Mouse (Mus musculus) left cerebral cortex, postnatal 36 days (tissue): ENCODE data around the gene Tedc1. TPM values are rescaled to one million over a fixed set of nuclear protein-coding genes. Genes with fewer than 3 reads are reported as not detected.
A peak's percentile ranks its signal among the peaks of the same experiment; 100 is the strongest.
"Not testable (repeated sequence)": the region's sequence is repeated elsewhere in the genome, so short reads cannot be mapped to it uniquely, and the experiment has no call there.

Experiments used
- DNase-seq, 2 experiments: peaks; one replicate each; pipeline ENCODE4 v3.0.0; 2021 to 2022; ENCODE audit warnings: low spot score in 2 of 2, mixed read lengths in 1 of 2
- intact Hi-C: fragments of 180-260 bp; cut with DNase I; formaldehyde crosslinking; loops from one replicate; pipeline ENCODE4 v1.15.1; 2025
- total RNA-seq, 2 experiments: library from RNA; stranded (reverse); gene quantifications; 2 replicates each; pipeline ENCODE4 v1.2.3; 2021

The Tedc1 gene
- total RNA-seq, 2 experiments from 2014 or later: 1.5 to 2.1 TPM

DNA sequence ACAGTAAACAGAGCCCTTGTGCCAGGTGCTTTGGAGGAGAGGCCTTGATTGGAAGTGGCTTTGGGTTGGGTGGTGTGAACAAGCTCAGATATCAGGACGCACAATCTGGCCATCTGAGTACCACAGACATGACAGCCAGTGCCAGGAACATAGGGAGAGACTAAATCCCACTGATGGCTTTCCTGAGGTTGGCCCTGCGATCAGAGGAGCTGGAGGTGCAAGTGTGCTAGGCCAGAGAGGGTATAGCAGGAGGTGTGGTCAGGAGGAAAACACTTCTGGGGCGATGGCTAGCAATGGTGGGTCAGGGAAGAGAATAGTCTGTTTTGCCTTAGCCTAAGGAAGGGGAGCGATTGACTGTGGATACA lies 30.8 kb downstream of the Tedc1 start:
- intact Hi-C loops: loop anchor here (5.0 kb wide), 1 partner anchor 45 kb away; the partner anchor contains the start of gene Crip2

GRCm38 (mm10) chr12:113187584-113188295 lies 31.5 kb downstream of the Tedc1 start:
- intact Hi-C loops: loop anchor here (5.0 kb wide), 1 partner anchor 45 kb away; the partner anchor contains the start of gene Crip2
- DNase-seq: peak; percentile 91 to 92

More for the DNA sequence above, 30.8 kb downstream of the Tedc1 start:
- no peak for DNase-seq

DNA sequence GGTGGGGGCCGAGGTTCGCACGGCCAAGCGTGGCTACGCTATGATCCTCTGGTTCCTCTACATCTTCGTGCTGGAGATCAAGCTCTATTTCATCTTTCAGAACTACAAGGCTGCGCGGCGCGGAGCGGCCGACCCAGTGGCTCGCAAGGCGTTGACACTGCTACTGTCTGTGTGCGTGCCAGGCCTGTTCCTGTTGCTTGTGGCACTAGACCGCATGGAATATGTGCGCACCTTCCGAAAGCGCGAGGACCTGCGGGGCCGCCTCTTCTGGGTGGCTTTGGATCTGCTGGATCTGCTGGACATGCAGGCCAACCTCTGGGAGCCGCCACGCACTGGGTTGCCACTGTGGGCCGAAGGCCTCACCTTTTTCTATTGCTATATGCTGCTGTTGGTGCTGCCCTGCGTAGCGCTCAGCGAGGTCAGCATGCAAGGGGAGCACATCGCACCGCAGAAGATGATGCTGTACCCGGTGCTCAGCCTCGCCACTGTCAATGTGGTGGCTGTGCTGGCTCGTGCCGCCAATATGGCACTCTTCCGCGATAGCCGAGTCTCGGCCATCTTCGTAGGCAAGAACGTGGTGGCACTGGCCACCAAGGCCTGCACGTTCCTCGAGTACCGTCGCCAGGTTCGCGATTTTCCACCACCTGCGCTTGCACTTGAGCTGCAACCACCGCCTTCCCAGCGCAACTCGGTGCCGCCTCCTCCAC lies 32.3 kb downstream of the Tedc1 start:
- no peak for DNase-seq
- intact Hi-C loops: loop anchor here (5.0 kb wide), 1 partner anchor 46 kb away; the partner anchor contains the start of gene Crip2

DNA sequence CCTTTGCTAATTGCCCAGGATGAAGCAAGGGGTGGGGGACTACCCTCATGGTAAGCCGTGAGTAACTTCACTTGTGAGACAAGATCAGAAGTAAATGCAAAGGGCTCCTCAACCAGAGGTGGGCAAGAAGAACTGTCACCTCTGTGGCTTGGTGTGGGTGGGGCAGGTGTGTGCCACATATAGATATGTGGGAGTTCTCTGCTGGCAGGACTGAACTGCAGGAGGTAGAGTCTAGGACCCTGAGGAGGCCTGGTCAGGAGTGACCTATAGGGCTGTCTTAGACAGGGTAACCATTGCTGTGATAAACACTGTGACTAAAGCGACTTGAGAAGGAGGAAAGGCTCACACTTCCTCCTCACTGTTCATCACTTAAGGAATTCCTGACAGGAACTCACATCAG lies 37.2 kb downstream of the Tedc1 start:
- intact Hi-C loops: no loop called here
- DNase-seq: no peak

GRCm38 (mm10) chr12:113199132-113199531 lies 42.9 kb downstream of the Tedc1 start:
- intact Hi-C loops, DNase-seq: not testable (repeated sequence)

GRCm38 (mm10) chr12:113201301-113201700 lies 45.1 kb downstream of the Tedc1 start:
- intact Hi-C loops: no loop called here
- DNase-seq: no peak

DNA sequence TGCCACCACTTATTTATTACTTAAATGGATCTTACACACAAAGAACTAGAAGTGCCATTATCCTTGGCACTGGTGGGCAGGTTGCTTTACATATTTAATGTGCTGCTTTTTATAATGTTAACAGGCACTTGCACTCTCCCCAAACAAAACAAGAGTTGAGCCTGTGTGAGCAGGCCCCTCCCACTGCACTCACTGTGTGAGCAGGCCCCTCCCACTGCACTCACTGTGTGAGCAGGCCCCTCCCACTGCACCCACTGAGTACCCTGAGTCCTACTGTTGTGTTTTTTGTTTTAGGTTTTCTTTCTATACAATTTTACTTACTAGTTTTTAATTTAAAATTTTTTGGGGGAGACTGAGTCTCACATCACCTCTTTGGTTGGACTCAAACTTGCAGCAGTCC lies 45.8 kb downstream of the Tedc1 start:
- intact Hi-C loops: no loop called here
- no peak for DNase-seq

GRCm38 (mm10) chr12:113203522-113203921 lies 47.3 kb downstream of the Tedc1 start:
- intact Hi-C loops: no loop called here
- DNase-seq: no peak

DNA sequence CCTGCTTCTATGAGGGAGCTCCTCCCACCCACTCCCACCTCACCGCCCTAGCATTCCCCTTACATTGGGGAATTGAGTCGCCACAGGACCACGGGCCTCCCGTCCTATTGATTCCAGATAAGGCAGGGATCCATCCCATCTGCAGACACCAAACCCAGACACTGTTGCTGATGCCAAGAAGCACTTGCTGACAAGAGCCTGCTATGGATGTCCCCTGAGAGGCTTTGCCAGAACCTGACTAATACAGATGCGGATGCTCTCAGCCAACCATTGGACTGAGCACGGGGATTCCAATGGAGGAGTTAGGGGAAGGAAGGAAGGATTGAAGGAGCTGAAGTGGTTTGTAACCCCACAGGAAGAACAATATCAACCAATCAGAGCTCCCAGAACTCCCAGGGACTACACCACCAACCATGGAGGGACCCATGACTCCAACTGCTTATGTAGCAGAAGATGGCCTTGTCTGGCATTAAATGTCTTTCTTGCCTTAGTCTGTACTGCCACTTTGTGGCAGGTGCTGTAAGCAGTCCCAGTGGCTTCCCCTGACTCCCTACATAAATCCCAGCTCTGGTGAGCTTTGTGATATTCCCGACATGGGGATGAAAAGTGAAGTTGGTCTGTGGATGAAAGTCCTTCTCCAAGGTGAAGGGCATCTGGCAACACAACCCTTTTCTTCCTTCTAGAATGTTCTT lies 49.2 kb downstream of the Tedc1 start:
- DNase-seq: no peak
- intact Hi-C loops: no loop called here

DNA sequence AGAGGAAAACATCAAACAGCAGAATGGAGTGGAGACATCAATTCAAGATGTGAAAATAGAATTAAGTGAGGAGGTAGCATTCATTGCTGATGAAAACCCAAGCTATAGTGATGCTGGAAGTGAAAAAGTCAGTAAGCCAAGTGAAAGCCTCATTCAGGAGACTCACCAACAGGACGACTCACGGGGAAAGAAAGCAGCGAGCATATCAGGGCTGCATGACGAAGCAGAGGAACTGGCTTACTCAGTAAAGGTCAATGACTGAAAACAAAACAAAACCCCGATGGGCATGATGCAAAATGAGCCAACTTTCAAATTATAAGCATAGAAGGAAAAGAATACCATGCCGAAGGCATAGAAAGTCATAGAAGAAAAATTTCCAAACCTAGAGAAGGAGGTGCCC lies 51.5 kb downstream of the Tedc1 start:
- no peak for DNase-seq
- intact Hi-C loops: no loop called here

- DNase-seq: no peak
- intact Hi-C loops: loop anchor here (10.0 kb wide), 1 partner anchor 774 kb away; no protein-coding TSS in a partner anchor
Observed at GRCm38 (mm10) chr12:113210586-113211378, 54.6 kb downstream of the Tedc1 start.

GRCm38 (mm10) chr12:113211772-113212171 lies 55.6 kb downstream of the Tedc1 start:
- intact Hi-C loops: loop anchor here (10.0 kb wide), 1 partner anchor 773 kb away; no protein-coding TSS in a partner anchor
- DNase-seq: no peak

GRCm38 (mm10) chr12:113212326-113212924 lies 56.2 kb downstream of the Tedc1 start:
- intact Hi-C loops: loop anchor here (10.0 kb wide), 1 partner anchor 772 kb away; no protein-coding TSS in a partner anchor
- DNase-seq: no peak

DNA sequence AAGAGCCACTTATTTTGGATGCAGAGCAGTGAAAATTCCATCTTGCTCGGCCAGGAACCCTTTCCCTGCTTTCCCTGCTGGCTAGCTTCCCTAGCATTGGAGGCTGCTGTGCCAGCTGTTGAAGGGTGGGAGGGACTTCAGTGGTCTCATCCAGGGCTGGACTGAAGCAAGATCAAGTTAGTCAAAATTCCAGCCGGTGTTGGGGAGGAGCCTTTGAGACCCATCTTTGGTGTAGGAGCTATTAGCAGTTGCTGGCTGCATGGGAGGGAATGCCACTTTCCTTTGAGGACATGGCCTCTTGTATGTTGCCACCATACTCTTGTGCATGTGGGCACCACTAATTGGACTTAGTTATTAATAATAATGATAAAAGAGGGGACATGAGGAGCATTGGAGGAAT lies 57.0 kb downstream of the Tedc1 start:
- no peak for DNase-seq
- intact Hi-C loops: loop anchor here (10.0 kb wide), 1 partner anchor 772 kb away; no protein-coding TSS in a partner anchor

- intact Hi-C loops: loop anchor here (10.0 kb wide), 1 partner anchor 771 kb away; no protein-coding TSS in a partner anchor
- no peak for DNase-seq
Observed at GRCm38 (mm10) chr12:113214072-113214808, 58.0 kb downstream of the Tedc1 start.

- intact Hi-C loops: loop anchor here (10.0 kb wide), 1 partner anchor 770 kb away; no protein-coding TSS in a partner anchor
- no peak for DNase-seq
Observed at GRCm38 (mm10) chr12:113214972-113215666, 58.9 kb downstream of the Tedc1 start.
